Mouse (Mus musculus): Measurements from ENCODE around the gene Galp.

GRCm38 (mm10) chr7:6186756-6187155, 10.1 kb upstream of the Galp start:
- TF ChIP-seq CTCF (IDR thresholded peaks at IDR 0.05; ENCODE audit: extremely low read depth, insufficient read depth, low read length): no peak
- no peak for TF ChIP-seq POLR2A (IDR thresholded peaks at IDR 0.05; ENCODE audit: extremely low read depth, insufficient read depth, low read length)

Measured in cortical plate, adult 2 months (tissue).